Mouse (Mus musculus) central nervous system, embryonic 18 days (tissue): ENCODE measurements around the gene Awat2. TPM values are rescaled to one million over a fixed set of nuclear protein-coding genes. Genes with fewer than 3 reads are reported as not detected.

Source experiments
- polyA plus RNA-seq: library from polyadenylated mRNA; depleted of rRNA; stranded (reverse); fragments of >200 nt; gene quantifications from 2 replicates; pipeline ENCODE4 v1.2.3, GENCODE M21; 2012; rRNA removed

Awat2 gene
- 0.10 and 0.12 TPM in 2 replicates for polyA plus RNA-seq

DNA sequence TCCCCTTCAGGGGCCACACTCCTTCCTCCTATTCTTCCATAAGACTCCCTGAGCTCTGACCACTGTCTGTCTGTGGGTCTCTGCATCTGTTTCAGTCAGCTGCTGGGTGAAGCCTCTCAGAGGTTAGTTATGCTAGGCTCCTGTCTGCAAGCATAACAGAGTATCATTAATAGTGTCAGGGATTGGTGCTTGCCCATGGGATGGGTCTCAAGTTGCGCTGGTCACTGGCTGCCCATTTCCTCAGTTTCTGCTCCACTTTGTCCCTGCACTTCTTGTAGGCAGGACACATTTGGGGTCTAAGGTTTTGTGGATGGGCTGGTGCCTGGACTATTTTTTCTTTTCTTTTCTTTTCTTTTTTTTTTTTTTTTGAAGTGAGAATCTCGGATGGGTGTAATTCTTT is at the start of gene Awat2:
Gene Awat2, minus strand, starts transcription at position 101 of the 400 bp plus-strand sequence.

DNA sequence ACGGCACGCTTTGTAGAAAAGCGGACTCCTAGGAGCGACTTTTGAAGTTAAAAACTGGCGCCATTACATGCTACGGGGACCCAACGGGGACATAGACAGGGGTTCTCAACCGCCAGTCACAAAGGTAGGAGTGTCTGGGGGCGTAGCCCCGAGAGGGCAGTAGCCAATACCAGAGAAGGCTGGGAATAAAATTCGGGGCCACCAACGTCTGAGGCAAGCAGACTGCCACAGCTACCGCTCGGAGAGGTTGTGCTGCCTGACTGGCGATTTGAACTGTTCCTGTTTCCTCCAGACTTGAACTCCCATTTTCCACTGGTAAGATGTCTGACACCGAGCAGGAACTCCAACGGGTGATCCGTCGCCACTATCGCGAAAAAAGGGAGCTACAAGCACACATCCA is 13.8 kb downstream of the Awat2 start, which contains the start of gene Otud6a:
Gene Otud6a, plus strand, starts transcription at position 321 of the 400 bp plus-strand sequence.

Other genes with a start within 250 kb of the Awat2 start
- 0.09 TPM in 1 of 2 replicates, not detected in the other for gene Otud6a, start 13.7 kb downstream of the Awat2 start, polyA plus RNA-seq
- gene Igbp1, start 51.6 kb upstream of the Awat2 start, polyA plus RNA-seq: 48.6 and 51.5 TPM in 2 replicates
- gene Dgat2l6, start 82.1 kb upstream of the Awat2 start, polyA plus RNA-seq: 0.03 TPM in 1 of 2 replicates, not detected in the other
- gene Awat1, start 129.5 kb upstream of the Awat2 start, polyA plus RNA-seq: not detected in 2 replicates
- 0.04 TPM in 2 replicates for gene P2ry4, start 152.2 kb upstream of the Awat2 start, polyA plus RNA-seq
- gene Arr3, start 162.8 kb upstream of the Awat2 start, polyA plus RNA-seq: 0.04 TPM in 1 of 2 replicates, not detected in the other
- 3.9 and 5.0 TPM in 2 replicates for gene Kif4, start 183.0 kb upstream of the Awat2 start, polyA plus RNA-seq
- gene Pdzd11, start 183.9 kb upstream of the Awat2 start, polyA plus RNA-seq: 40.0 and 45.7 TPM in 2 replicates